Mouse (Mus musculus): ENCODE results near the gene Srgap1. TPM values are rescaled to one million over a fixed set of nuclear protein-coding genes. Genes with fewer than 3 reads are reported as not detected.

The Srgap1 gene
- total RNA-seq, 2 experiments from 2014 or later, result 7.6 to 11.7 TPM

DNA sequence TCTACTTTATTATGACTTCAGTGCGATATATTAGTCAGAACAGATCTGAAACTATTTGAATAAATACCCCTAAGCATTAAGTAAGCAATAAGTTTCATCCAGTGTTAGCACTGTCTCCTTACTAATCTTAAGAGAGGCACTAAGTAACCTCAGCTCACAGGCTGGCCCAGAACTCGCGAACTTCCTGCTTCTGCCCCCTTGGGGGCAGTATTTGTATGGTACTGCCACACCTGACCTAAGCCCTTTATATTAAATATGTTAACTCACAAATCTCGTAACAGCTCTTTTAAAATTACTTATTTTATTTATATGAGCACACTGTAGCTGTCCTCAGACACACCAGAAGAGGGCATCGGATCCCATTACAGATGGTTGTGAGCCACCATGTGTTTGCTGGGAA is 213.7 kb downstream of the Srgap1 start:
- H3K27ac ChIP-seq, result no peak overlapping the region
- intact Hi-C loops (cut with DNase I), result loop anchor here (5.0 kb wide), 1 partner anchor 219 kb away; no protein-coding TSS in a partner anchor
- peak; percentile 44 for TF ChIP-seq CTCF (IDR thresholded peaks at IDR 0.05)
- no peak for DNase-seq (ENCODE audit: extremely low spot score in 1 of 2, low spot score in 2 of 2)
- no peak overlapping the region for H3K4me3 ChIP-seq

DNA sequence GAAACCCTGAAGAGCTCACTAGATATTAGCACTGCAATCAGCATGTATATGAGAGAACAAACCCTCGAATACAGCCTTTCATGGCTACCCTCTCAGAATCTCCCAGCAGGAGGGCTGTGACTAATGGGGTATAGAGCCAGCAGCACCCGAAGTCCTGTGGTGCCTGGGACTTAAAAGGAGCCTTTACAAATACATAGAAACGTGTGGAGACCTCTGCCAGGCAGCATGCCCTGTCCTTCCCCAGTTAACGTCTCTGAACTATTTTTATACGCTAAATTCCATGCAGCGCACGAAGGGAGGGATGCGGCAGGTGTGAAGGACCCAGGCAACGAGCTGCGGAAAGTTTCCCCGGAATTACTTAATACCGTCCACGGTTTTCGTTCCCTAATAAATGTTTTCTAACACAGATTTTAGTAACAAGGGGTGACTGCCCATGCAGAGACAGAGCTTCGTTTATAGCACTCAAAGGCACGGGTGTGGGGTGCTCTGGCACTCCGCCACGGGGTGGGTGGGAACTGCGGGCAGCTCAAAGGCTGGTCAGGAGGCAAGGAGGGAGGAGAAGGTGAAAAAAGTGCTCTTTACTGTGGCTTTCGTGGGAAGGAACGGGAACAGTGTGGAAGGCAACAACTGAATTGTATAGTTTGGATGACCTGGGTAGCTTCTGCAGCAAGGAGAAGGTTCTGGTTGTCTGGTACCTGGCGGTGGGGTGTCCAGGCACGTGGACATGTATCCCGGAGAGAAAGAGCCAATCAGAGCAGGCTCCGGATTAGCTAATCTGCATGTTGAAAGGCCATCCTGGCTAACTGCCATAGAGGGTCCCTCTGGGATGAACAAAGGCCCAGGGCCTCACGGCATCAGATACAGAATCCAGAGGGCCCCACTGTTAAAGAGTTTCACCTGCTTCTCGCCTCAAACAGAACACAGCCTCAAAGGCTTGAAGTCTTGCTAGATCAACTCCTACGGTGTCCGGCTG is 216.5 kb downstream of the Srgap1 start:
- no peak for DNase-seq (ENCODE audit: extremely low spot score in 1 of 2, low spot score in 2 of 2)
- intact Hi-C loops (cut with DNase I), result loop anchor here (5.0 kb wide), 1 partner anchor 222 kb away; no protein-coding TSS in a partner anchor
- no peak overlapping the region for H3K4me3 ChIP-seq
- no peak for TF ChIP-seq CTCF (IDR thresholded peaks at IDR 0.05)
- no peak overlapping the region for H3K27ac ChIP-seq

DNA sequence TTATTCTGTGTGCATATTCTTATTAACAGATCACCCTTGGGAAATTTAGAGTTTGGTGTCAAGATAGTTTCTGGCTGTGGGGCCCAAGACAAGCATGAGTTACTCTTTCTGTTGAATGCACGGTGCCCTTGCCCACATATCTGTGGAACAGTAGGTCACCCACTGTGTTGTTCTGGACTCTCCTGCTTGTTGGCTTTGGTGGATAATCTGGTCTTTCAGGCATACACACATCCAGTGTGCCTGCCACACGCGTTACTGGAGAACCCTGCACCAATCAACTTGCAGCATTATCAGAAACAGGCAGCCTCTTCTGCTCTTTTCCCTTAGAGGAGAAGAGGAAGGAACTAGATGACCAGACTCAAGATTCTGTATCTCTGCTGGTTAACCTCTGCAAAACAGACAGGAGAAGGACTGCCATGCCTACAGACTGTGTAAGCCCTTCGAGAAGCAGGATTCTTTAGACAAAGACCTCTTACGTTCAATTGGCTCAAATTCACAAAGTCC is 217.3 kb downstream of the Srgap1 start:
- no peak for DNase-seq (ENCODE audit: extremely low spot score in 1 of 2, low spot score in 2 of 2)
- intact Hi-C loops (cut with DNase I), result loop anchor here (5.0 kb wide), 1 partner anchor 222 kb away; no protein-coding TSS in a partner anchor
- Histone ChIP-seq H3K4me3 (no peak overlapping the region), H3K27ac (no peak overlapping the region)
- TF ChIP-seq CTCF (IDR thresholded peaks at IDR 0.05), result no peak

DNA sequence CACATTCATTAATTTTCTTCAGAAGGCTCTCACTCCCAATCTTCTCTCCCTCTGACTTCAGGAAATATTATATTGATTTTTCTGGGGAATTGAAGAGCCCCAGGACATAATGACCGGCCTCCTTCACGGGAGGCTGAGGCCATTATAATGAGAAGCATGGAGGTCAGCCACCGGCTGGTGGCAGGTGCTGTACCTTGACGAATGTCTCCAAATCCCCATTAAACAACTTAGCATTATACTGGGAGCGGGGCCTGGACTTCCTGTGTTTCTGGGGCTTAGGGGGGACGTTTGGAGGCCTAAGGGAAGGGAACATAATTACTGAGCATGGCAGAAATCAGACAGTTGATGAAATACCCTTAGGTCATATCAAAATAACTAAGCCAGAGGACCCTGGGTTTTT is 218.1 kb downstream of the Srgap1 start:
- no peak for DNase-seq (ENCODE audit: extremely low spot score in 1 of 2, low spot score in 2 of 2)
- TF ChIP-seq CTCF (IDR thresholded peaks at IDR 0.05), result no peak
- Histone ChIP-seq H3K4me3 (no peak overlapping the region), H3K27ac (no peak overlapping the region)
- intact Hi-C loops (cut with DNase I), result no loop called here

DNA sequence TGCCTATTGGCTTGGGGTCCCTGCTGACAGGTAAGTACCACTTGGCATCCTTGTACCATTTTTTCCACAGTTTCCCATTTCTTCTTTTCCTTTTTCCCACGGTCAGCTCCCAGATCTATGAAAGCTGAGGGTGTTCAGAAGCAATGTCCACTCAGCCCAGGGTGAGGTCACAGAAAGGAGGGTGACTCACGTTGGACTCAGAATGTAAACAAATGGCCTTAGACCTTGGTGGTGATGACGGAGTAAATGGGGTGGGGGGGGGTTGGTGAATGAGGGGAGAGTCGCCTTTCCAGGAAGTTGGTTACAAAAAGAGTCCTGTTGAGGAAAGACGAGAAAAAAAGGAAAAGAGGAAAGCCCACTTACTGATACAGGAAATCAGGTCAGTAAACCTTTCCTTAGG is 224.4 kb downstream of the Srgap1 start:
- TF ChIP-seq CTCF (IDR thresholded peaks at IDR 0.05), result no peak
- Histone ChIP-seq H3K4me3 (no peak overlapping the region), H3K27ac (no peak overlapping the region)
- DNase-seq (ENCODE audit: extremely low spot score in 1 of 2, low spot score in 2 of 2), result no peak
- intact Hi-C loops (cut with DNase I), result no loop called here

DNA sequence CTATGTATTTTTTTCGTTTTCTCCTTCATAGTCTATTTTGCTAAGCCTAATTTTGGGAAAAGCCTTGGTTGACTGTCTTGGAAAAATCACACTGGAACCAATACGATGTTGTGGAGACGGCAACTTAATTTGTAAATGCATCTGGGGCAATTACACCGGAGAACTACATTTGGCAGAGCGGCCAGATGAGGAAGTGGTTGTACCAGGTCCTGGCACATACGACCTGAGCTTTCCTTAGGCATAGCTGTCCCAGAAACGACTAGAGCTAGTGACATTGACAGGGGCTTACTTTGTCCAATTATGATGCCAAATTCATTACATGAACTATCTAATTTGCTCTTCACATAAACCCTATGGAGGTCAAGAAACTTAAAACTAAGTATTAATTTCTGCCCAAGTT is 226.3 kb downstream of the Srgap1 start:
- Histone ChIP-seq H3K27ac (no peak overlapping the region), H3K4me3 (no peak overlapping the region)
- no peak for DNase-seq (ENCODE audit: extremely low spot score in 1 of 2, low spot score in 2 of 2)
- no peak for TF ChIP-seq CTCF (IDR thresholded peaks at IDR 0.05)
- intact Hi-C loops (cut with DNase I), result no loop called here

DNA sequence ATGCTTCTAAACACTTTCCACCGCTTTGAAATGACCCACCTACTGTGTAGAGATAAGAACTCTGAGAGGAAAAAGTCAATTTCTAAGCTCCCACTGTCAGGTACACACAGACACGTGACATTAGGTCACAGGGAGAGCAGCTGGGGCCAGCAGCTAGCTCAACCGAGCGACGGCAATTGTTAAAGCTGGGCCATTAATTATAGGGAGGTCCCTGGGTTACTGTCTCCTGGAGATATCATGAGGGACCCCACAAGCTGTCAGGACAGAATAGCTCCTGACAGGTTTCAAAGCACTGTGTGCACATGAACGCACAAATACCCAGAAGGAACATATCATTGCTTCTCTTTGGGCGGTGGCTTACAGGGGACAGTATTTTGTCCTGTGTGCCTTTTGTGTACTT is 229.1 kb downstream of the Srgap1 start:
- Histone ChIP-seq H3K27ac (no peak overlapping the region), H3K4me3 (no peak overlapping the region)
- intact Hi-C loops (cut with DNase I), result no loop called here
- TF ChIP-seq CTCF (IDR thresholded peaks at IDR 0.05), result no peak
- DNase-seq (ENCODE audit: extremely low spot score in 1 of 2, low spot score in 2 of 2), result no peak

DNA sequence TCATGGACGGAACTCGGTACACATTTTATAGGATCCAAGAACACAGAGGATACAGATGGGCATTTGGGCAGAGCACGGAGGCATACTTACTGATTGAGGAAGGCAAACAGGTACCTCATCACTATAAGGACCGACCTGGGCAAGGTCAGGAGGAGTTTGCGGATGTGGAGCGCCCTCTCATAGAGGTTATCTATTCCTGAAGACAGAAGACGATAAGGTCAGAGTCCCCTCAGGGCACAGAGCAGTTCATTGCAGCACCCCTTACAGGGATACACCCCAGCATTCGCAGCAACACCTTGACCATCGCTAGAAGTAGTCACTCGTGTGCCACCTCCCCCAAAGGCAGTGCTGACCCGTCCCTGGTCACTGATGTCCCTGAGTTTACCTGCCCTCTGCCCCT is 239.3 kb downstream of the Srgap1 start:
- intact Hi-C loops (cut with DNase I), result no loop called here
- Histone ChIP-seq H3K4me3 (no peak overlapping the region), H3K27ac (no peak overlapping the region)
- TF ChIP-seq CTCF (IDR thresholded peaks at IDR 0.05), result no peak
- no peak for DNase-seq (ENCODE audit: extremely low spot score in 1 of 2, low spot score in 2 of 2)

DNA sequence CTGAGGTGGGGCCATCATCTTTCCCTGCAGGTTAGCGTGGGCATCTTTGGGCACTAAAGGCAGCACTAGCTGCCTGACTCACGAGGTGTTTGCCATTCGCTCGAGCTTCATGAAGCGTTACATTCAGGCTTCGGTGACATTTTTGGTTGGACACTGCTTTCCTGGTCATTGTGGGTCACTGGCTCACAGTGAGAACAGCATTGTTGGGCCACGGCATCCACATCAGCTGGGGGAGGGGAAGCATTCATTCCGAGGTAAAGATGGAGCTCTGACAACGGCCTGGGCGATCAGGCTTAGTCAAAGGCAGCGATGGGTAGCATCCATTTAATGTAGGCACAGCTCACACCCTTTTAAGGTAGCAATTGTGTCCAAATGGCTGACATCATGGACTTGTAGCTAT is 240.3 kb downstream of the Srgap1 start:
- no peak for TF ChIP-seq CTCF (IDR thresholded peaks at IDR 0.05)
- intact Hi-C loops (cut with DNase I), result no loop called here
- H3K4me3 ChIP-seq, result no peak overlapping the region
- no peak overlapping the region for H3K27ac ChIP-seq
- no peak for DNase-seq (ENCODE audit: extremely low spot score in 1 of 2, low spot score in 2 of 2)

DNA sequence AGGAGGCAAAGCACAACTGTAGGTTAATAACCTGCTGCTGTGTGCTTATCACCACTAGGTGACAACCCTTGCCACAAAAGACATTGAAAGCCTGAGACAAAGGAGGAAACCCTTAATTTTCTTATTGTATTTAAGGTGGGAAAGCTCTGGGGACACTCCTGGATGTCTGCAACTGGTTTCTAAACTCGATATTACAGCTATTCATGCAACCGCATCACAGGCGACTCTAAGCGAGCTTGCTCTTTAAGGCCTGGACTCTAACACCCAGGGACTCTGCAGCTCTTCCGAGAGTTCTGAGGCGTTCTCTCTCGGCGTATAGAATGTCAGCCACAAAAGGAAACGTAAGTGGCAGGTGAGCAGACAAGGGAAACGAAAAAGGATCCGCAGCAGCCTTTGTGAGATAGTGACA is 241.2 kb downstream of the Srgap1 start:
- no peak overlapping the region for H3K4me3 ChIP-seq
- no peak for DNase-seq (ENCODE audit: extremely low spot score in 1 of 2, low spot score in 2 of 2)
- intact Hi-C loops (cut with DNase I), result no loop called here
- no peak overlapping the region for H3K27ac ChIP-seq
- no peak; the same call in 1 of the 2 replicates for TF ChIP-seq CTCF (IDR thresholded peaks at IDR 0.05)

DNA sequence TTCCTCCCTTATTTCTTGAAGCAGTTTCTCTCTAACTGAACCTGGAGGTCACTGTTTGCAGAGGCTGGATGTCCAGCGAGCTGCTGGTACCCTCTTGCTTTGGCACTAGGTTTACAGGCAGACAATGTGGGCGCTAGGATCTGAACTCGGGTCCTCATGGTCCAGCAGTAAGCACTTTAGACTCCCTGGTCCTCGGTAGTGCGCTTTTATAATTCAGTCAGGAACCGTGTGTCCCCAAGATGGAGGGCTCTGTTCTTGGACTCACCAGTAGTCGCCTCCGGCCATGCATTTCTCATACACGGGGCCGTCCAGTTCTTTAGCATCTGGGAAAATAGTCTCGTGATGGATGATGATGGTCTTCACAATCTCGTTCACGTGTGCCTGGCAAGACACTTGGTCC is 242.6 kb downstream of the Srgap1 start:
- H3K4me3 ChIP-seq, result no peak overlapping the region
- intact Hi-C loops (cut with DNase I), result no loop called here
- no peak overlapping the region for H3K27ac ChIP-seq
- no peak for TF ChIP-seq CTCF (IDR thresholded peaks at IDR 0.05)
- DNase-seq (ENCODE audit: extremely low spot score in 1 of 2, low spot score in 2 of 2), result no peak

DNA sequence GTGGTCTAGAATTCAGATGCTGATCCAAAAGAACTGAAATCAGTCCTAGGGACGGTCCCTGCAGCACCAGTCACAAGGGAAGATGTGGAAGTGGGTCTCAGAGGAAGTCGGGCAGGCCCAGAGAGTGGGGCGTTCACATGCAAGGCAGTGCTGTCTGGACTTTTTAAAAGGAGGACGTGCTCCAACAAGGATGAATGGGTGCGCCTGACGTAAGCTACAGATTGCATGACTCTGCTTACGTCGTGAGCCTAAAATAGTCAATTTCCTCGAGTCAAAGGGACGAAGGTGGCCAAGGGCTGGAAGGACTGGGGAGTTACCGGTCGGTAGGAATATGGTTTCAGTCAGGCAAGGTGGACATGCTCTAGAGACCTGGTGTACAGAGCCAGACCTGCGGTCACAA is 247.1 kb downstream of the Srgap1 start:
- TF ChIP-seq CTCF (IDR thresholded peaks at IDR 0.05), result no peak
- Histone ChIP-seq H3K27ac (no peak overlapping the region), H3K4me3 (no peak overlapping the region)
- intact Hi-C loops (cut with DNase I), result no loop called here
- DNase-seq (ENCODE audit: extremely low spot score in 1 of 2, low spot score in 2 of 2), result no peak
